Mouse (Mus musculus) cerebellum, adult 2 months (tissue): ENCODE results near the gene Apba2.
A peak's percentile ranks its signal among the peaks of the same experiment; 100 is the strongest.

ENCODE experiments used
- CTCF ChIP-seq: fragments of 200-500 bp; IDR thresholded peaks from 2 replicates; pipeline ENCODE4 v1.5.1; 2011; ENCODE audit warnings: low read depth, mild to moderate bottlenecking, control low read depth, low read length, moderate library complexity, borderline replicate concordance; ENCODE audit not compliant: insufficient read depth
- POLR2A ChIP-seq: fragments of 200-500 bp; IDR thresholded peaks from 2 replicates; pipeline ENCODE4 v1.6.1; 2011; ENCODE audit warnings: low read length, control low read depth, borderline replicate concordance; ENCODE audit not compliant: insufficient read depth

GRCm38 (mm10) chr7:64709520-64710262 lies 208.2 kb downstream of the Apba2 start:
- peak; percentile 90 for TF ChIP-seq CTCF
- no peak for TF ChIP-seq POLR2A
